Mouse (Mus musculus) inflammation-experienced regulatory T-cells, adult 6 months (primary cell): ENCODE data around the gene Sptbn4. TPM values are rescaled to one million over a fixed set of nuclear protein-coding genes. Genes with fewer than 3 reads are reported as not detected.

Experiments
- ATAC-seq: one replicate; pipeline ENCODE4 v1.8.0; 2017
- polyA plus RNA-seq, 3 experiments: library from polyadenylated mRNA; unstranded; fragments of 100-300 nt; shearing (Covaris generic); gene quantifications; one replicate each; pipeline ENCODE4 v1.2.1; 2017

The Sptbn4 gene
- polyA plus RNA-seq, 3 experiments from 2014 or later: 0.12 to 0.23 (median 0.13) TPM

- no peak for ATAC-seq
These were observed 65.9 kb downstream of the Sptbn4 start for GRCm38 (mm10) chr7:27381560-27381959.

DNA sequence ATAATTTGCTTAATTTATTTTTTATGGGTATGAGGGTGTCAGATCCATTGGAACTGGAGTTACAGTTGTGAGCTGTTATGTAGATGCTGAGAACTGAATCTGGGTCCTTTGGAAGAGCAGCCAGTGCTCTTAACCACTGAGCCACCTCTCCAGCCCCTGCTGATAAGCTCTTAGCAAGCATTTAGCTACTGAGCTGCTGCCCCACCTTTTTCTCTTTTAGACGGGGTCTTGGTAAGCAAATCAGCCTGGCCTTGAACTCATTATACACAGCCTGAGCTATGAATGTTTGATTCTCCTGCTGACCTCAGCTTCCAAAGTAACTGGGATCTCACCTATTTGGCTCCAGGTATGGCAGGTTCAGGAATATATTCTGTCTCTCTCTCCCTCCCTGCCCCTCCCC is 66.5 kb downstream of the Sptbn4 start:
- ATAC-seq: no peak

- ATAC-seq: no peak
These were observed 67.7 kb downstream of the Sptbn4 start for GRCm38 (mm10) chr7:27379836-27380235.

DNA sequence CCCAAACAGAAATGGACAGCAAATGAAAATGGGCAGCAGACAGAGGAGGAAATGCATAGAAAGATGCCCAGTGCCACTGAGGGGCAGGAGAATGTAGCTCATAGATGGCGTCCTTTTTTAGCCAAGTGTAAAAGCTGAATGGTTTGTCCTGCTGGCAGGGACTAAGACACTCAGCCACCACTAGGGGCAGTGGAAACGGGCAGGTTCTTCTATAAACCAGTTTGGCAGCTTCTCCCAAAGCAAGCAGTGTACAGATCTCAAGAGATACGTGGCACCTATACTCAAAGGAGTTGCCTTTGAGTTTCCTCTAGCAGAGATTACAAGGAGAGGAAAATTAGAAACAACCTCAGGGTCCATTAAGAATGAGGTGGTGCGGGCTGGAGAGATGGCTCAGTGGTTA is 69.1 kb downstream of the Sptbn4 start:
- ATAC-seq: no peak

DNA sequence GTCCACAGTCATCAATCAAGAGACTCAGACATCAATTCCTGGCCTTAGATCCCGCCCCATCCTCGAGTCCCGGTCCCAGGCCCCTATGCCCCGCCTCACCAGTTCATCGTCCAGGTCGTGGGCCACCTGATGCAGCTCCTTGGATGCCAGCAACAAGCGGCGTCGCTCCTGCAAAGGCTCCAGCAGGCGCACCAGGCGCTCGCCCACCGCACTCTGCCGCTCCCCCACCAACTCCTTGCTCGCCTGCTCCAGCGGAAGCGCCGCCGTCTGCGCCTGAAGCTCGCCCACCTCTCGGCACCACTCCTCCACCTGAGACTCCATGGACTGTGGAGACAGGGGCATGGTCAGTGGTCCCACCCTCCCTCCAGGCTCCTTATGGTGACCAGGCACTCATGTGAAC is 72.2 kb downstream of the Sptbn4 start:
- ATAC-seq: no peak

DNA sequence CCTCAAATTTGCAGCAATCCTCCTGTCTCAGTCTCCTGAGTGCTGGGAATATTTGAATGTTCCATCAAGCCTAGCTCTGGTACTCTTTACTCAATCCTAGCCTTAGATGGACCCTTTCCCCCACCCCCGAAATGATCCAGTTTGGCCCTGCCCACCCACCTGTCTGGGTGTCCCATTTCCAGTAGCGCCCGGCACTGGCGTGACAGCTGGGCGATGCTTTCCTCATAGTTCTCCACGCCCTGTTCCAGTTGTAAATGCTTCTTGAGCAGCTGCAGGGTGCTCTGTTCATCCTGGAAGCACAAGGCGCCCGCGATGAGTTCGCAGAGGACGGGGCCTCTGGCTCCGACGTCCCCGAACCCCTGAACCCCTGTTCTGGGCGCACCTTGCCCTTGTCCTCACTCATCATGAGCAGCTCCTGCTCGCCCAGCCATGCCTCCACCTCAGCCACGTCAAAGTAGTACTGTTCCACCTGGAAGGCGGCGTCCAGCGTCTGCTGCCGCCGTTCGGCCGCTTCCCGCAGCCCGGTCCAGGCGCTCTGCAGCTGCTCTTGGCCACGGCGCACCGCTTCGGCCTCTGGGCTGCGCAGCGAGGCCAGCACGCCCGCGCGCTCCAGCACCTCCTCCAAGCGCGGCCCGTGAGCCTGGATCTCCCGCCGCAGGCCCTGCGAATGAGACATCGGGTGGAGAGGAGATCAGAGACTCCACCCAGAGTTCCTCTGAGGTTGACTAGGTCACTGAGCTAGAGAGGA is 75.6 kb downstream of the Sptbn4 start:
- ATAC-seq: no peak

- ATAC-seq: no peak
These were observed 78.4 kb downstream of the Sptbn4 start for GRCm38 (mm10) chr7:27369111-27369510.

- no peak for ATAC-seq
These were observed 79.5 kb downstream of the Sptbn4 start for GRCm38 (mm10) chr7:27367976-27368375.

- no peak for ATAC-seq
These were observed 81.2 kb downstream of the Sptbn4 start for GRCm38 (mm10) chr7:27366082-27366844.

DNA sequence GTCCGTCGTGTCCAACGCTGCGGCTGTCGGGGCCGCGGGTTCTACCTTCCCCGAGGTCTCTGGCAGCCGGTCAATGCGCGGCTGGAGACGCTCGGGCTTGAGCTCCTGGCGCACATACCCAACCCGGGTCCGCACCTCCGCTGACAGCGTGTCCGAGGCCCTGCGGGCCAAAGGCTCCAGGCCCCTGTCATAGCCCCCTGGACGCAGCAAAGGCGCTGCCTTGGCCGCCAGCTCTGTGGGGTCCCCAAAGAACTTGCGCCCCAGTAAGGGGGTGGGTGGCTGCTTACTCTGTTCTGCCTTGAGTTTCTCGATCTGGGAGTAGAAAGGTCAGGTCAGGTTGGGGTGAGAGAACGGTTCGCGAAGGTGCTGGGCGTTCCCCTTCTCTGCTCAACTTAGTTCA is 83.1 kb downstream of the Sptbn4 start:
- ATAC-seq: no peak

GRCm38 (mm10) chr7:27361283-27361946 is 86.1 kb downstream of the Sptbn4 start:
- ATAC-seq: peak; percentile 78

- no peak for ATAC-seq
These were observed 86.7 kb downstream of the Sptbn4 start for GRCm38 (mm10) chr7:27360749-27361148.

- no peak for ATAC-seq
These were observed 87.7 kb downstream of the Sptbn4 start for GRCm38 (mm10) chr7:27359706-27360358.

GRCm38 (mm10) chr7:27359162-27359561 is 88.3 kb downstream of the Sptbn4 start:
- no peak for ATAC-seq

DNA sequence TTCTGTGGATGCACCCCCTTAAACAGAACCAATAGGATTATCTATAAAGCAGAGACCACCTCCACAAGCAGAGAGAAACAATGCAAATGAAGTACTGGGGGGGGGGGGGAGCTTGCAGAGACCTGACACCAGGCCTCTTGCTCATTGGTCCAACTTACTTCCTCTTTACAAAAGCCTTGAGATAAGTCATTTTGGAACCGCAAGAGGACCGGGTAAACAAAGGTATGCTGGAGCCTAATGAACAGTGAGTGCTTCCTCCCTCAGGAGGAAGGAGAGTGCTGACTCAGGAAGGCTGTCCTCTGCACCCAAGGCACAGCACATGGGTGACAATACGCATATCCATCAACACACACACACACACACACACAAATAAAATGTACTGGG is 89.9 kb downstream of the Sptbn4 start:
- ATAC-seq: peak; percentile 39

- no peak for ATAC-seq
These were observed 90.5 kb downstream of the Sptbn4 start, which contains the start of gene Gm20479 for GRCm38 (mm10) chr7:27356861-27357594. Gene Gm20479, minus strand, starts transcription at chr7:27357419.

- ATAC-seq: peak; percentile 38
These were observed 91.2 kb downstream of the Sptbn4 start for GRCm38 (mm10) chr7:27356248-27356647.

GRCm38 (mm10) chr7:27355745-27356240 is 91.7 kb downstream of the Sptbn4 start, which contains the start of gene Shkbp1:
Gene Shkbp1, minus strand, starts transcription at chr7:27356019.
- peak; percentile 92 for ATAC-seq

DNA sequence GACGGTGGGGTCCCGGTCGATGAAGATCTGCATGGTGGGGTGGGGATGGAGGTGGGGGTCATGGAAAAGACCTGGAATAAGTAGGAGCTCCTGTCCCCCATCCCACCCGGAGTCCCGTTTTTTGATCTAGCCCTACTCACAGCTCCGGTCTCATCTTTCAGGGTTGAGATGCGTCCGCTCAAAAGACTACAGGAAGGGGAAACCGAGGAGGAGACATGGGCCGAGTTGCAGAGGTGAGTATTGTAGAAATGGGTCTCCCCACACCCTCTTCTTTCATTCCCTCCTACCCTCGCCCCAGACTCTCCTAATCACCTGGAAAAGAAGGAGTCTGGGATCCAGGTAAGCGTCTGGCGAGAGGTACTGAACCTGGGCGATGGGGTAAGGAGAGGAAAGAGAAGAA is 92.2 kb downstream of the Sptbn4 start:
- no peak for ATAC-seq

DNA sequence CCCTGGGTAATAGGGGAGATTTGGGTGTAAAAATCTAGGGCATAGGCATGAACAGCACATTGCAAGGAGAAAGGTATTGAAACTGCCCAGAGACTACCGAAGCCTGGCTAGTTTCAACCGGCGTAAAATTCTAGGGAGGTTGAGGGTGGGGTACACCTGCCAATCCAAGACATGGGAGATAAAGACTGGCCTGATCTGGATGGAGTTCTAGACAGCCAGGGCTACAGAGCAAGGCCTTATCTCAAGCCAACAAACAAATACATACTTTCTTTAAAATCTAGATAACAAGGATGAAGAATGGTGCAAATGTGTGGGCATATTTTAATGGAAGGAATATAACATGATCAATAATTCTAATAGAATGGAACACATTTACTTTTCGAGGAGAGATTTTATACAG is 92.7 kb downstream of the Sptbn4 start:
- ATAC-seq: no peak

DNA sequence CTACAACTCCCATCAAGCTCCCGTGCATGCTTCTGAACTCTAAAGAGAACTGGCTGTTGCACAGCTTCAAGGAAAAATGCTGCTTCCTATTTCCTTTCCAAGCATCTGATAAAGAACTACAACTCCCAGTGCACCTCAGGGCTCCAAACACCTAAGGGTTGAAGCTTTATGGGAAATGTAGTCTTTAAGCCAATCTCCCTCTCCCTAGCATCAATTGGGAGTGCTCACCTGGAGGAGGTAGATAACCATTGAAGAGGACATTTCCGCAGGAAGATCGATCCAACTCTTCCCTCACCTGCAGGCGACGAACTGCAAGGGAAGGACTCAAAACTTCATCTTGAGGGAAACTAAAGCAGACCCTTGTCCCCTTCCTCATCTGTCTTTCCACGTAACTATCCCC is 93.3 kb downstream of the Sptbn4 start:
- ATAC-seq: no peak

GRCm38 (mm10) chr7:27345444-27345843 is 102.0 kb downstream of the Sptbn4 start:
- ATAC-seq: no peak
